Mouse (Mus musculus) c-Kit-positive CD71-positive TER-119-positive erythroid progenitor cells, embryonic 14.5 days (primary cell): ENCODE results near the gene Stam.

ENCODE experiments used
- DNase-seq: peaks from one replicate; pipeline ENCODE4 v3.0.0-alpha.2; 2013; ENCODE audit warnings: low spot score

The Stam gene

DNA sequence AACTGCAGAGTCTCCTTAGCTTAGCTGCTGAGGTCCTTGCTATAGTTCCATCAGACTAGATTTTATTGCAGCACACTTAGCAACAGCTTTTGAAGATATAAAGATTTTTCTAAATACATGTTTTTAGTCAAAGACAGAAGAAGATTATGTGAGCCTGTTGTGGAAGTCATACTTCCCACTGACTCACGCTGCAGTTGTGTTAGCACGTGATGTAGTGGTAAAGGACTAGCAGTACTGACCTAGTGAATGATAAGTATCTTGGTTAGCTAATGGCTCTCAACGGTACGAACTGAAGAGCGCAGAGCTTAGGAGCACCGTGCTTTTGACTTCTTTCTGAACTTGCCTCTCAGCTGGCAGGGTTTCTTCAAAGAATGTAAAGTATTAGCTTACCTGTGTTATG, 52.5 kb downstream of the Stam start:
- DNase-seq = no peak

GRCm38 (mm10) chr2:14127629-14128028, 53.7 kb downstream of the Stam start:
- DNase-seq = no peak

DNA sequence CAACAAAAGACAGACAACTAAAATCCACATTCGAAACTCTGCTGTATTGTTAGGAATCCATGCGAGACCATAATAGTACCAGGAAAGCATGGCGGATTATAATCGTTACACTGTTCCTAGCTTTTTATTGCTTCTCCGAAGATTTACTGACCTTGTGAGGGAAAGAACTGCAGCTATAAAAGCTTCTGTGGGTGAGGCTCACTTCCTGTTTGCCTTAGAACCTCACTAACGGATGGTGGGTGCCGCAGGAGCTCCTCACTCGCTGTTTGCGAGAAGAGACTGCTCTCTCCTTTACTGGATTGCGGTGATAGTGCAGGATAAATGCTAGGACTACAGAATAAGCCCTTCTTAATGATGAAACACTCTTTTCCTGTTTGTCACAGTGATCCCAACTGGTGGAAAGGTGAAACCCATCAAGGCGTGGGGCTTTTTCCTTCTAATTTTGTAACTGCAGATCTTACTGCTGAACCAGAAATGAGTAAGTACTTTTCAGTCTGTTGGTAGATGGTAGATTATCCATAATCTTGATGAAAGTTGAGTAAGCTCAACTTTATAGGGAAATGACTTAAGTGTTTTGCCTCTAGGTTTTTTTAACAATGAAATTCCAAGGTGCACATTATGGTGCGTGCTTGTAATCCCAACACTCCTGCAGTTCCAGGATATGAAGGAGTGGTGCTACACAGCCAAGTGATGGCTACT, 56.9 kb downstream of the Stam start:
- no peak for DNase-seq

GRCm38 (mm10) chr2:14132468-14133326, 58.8 kb downstream of the Stam start:
- DNase-seq = no peak

DNA sequence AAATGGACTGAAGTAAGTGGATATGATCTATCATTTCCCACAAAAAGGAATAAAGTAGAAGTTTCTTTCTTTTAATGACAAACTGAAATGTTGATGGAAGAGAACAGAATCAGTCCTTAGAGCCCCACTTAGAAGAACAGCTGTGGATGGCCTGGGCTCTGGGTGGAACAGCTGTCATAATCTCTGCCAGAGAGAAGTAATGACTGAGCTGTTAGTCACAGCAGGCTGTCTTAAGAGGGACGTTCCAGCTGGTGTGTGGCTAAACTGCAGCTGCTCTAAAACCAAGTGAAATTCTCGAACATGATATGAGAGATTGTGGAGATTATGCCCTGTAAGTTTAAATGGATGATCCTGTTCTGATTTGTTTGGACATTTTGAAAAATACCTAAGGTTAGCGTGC, 63.0 kb downstream of the Stam start:
- DNase-seq = no peak

- DNase-seq = no peak
These were observed 65.7 kb downstream of the Stam start for GRCm38 (mm10) chr2:14139590-14139989.

DNA sequence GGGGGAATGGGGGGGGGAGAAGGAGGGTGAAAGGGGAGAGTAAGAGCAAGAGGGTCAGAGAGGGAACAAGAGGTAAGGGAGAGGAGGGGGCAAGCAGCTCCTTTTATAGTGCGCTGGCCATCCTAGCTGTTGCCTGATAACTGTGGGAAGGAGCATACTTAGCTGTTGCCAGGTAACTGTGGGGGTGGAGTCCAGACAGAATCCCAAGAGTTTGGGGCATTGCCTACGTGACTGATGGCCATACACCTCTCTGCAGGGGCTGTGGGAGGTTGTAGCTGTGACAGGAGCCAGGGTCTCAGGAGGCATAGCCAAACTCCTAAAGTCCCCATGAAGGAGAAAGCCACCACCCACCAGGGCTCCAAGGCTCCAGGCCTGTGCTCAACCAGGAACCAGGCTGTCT, 66.1 kb downstream of the Stam start:
- DNase-seq = no peak

GRCm38 (mm10) chr2:14145311-14145710, 71.4 kb downstream of the Stam start:
- no peak for DNase-seq

DNA sequence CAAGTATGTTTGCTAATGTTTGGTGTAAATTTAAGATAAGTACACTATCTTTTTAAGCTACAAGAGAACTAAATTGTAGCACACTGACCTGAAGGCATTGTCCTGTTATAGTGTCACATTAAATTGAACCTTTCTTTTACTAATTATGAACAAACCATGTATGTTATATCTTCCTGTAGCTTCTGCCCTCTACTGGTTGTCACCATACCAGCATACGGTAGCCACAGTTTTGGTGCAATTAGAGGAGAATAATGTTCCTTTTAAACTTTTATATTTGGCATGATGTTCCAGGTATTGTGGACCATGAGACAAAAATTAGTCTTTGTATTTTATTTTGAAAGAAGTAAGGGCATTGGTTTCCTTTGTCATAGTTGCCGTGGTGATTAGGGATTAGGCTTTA, 73.0 kb downstream of the Stam start:
- no peak for DNase-seq

GRCm38 (mm10) chr2:14150829-14151228, 76.9 kb downstream of the Stam start:
- no peak for DNase-seq

- DNase-seq = no peak
These were observed 78.0 kb downstream of the Stam start for GRCm38 (mm10) chr2:14151854-14152253.

DNA sequence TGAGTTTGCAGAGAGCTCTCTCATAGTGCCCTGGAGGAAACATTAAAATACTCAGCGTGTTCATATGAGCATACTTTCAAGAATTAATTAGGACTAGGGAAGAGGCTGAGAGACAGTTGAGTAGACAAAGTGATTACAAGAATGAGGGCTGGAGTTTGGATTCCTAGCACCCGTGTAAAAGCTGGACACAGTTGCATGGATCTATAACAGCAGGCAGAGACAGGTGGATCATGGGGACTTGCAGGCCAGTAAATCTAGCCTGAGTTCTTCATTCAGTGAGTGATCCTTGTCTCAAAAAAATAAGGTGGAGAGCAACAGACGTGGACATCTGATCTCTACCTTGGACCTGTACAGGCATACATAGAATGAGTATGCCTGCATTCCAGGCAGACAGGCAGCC, 85.1 kb downstream of the Stam start:
- no peak for DNase-seq

DNA sequence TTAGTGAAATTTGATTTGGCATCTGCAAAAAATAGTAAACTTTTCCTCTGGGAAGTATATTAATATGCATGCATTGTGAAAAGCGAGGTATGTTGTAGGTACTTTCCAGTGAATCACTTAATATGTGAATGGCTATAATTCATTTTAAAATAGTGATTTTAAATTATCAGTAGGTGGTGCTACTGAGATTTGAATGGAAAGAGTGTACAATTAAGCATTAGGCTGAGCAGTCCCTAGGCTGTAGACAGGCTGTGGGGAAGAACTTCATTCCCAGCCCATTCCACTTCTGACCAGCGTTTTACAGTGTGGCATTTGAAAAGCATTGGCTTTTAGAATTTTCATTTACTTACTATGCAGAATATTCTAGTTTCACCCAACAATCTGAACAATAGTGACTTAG, 85.9 kb downstream of the Stam start:
- DNase-seq = no peak

DNA sequence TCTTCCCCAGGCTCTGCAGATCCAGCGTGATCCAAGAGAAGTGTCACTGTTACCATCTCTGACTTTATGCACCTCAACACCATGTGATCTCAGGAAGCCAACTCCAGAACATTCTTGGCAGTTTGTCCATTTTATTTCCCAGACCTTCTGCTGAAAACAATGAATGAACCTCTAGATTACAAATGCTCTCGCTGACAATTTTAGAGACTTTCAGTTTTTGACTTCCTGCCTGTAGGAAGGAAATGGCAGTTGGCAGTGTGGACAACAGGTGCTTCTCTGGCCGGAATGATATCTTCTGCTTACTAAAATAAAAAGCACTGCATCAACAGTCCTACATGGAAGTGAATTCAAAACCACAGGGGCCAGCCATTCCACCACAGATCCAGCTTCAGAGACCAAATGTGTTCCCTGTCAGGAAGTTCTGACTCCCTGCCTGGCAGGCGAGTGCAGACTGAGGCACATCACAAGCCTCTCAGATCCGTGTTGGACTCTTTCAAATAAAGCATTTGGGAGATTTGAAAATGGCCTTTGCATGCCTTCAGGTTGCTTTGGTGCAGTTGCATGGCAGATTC, 90.6 kb downstream of the Stam start:
- DNase-seq = no peak

- no peak for DNase-seq
These were observed 91.2 kb downstream of the Stam start for GRCm38 (mm10) chr2:14165066-14165465.

DNA sequence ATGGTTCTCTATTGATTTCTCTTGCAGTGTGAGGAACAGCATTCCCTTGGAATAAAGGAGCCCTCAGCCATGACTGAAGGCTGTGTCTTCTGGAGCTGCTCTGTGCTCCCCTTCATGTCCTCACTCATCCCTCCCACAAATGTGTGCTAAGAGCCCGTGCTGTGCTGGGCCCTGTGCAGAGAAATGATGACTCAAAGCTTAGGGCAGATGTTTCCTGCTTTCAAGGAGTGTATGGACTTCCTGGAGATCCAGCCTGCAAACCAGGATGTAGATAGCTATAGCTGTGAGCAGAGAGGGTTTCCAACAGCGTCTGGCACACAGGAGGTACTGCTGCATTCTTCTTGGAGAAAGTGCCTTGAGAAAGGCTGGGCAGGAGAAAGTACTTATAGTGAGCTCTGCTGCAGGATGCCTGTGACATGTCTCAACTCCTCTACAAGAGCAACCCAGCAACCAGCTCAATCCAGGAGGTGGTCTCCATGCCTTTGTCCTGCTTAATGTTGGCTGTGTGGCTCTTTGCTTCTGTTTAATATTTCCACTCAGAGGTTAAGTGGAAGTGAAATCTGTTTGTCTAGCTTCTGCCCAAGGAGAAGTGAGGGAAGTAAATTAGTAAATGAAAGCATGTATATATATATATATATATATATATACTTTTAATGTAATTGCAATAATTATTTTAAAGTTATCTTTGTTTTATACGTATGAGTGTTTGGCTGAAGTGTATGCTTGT, 91.9 kb downstream of the Stam start:
- DNase-seq = no peak

GRCm38 (mm10) chr2:14167721-14168120, 93.8 kb downstream of the Stam start:
- no peak for DNase-seq

- no peak for DNase-seq
These were observed 100.4 kb downstream of the Stam start, which contains the start of gene Tmem236 for GRCm38 (mm10) chr2:14174334-14174733. Gene Tmem236 (plus strand): TSS chr2:14174523.

GRCm38 (mm10) chr2:14176460-14177193, 102.7 kb downstream of the Stam start:
- no peak for DNase-seq

- no peak for DNase-seq
These were observed 110.5 kb downstream of the Stam start for GRCm38 (mm10) chr2:14184375-14184774.

GRCm38 (mm10) chr2:14190684-14191083, 116.8 kb downstream of the Stam start:
- no peak for DNase-seq

- no peak for DNase-seq
These were observed 117.7 kb downstream of the Stam start for GRCm38 (mm10) chr2:14191601-14192000.
